Mouse (Mus musculus) kidney, adult 8-10 months (tissue): Measurements from ENCODE around the gene Socs7.

Experiments used
- DNase-seq, 2 experiments: peaks; one replicate each; pipeline ENCODE4 v3.0.0; 2022

The Socs7 gene

DNA sequence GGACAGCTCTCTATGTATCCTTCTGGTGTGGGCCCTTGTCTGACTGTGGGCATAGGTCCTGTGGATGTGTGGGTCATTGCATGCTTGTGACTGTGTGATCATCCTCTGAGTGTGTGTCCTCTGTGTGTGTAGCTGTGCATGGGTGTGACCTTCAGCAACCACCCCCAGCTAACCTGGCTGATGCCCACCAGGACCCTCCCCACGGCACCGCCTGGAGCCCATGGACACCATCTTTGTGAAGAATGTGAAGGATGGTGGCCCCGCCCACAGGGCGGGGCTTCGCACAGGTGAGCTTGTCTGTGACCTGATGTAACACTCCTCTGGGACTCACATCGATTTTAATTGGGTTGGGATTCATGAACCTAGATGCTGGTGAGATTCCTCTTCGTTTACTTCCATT is 85.6 kb downstream of the Socs7 start:
- DNase-seq = no peak
